20 mouse cellular contexts compared by ENCODE assay signal in genomic region chr5:114067543-114067942, GRCm38 (mm10). TPM values are rescaled to one million over a fixed set of nuclear protein-coding genes. Genes with fewer than 3 reads are reported as not detected.
"Had no signal": no experiment of that assay in that cellular context is flagged by ENCODE, and none has a peak within 500 bp of the region (broad histone marks: within the 10 kb centered on the region; RNA-seq: fewer than 3 reads in every experiment).

No protein-coding gene starts in this region.

- H3K36me3 ChIP-seq: stomach, embryonic 15.5 days had no signal

- H3K4me3 ChIP-seq: neural tube, embryonic 12.5 days; neural tube, embryonic 13.5 days; neural tube, embryonic 15.5 days; stomach, embryonic 15.5 days had no signal

- H3K9ac ChIP-seq: neural tube, embryonic 12.5 days; neural tube, embryonic 13.5 days; neural tube, embryonic 15.5 days; stomach, embryonic 15.5 days had no signal

- H3K9me3 ChIP-seq: neural tube, embryonic 12.5 days; neural tube, embryonic 13.5 days; stomach, embryonic 15.5 days had no signal

- H3K4me2 ChIP-seq: neural tube, embryonic 12.5 days; neural tube, embryonic 13.5 days; neural tube, embryonic 15.5 days; stomach, embryonic 15.5 days had no signal

- DNase-seq: retina, postnatal 1 day; right cerebral cortex, adult 18-20 months; right cerebral cortex, postnatal 14 days; right cerebral cortex, postnatal 25 days; right cerebral cortex, postnatal 4 days; spleen, adult 18-20 months; thymus, adult 18-20 months; thymus, adult 2 months; thymus, postnatal 14 days; thymus, postnatal 25 days; thymus, postnatal 36 days; thymus, postnatal 4 days had no signal

- H3K27me3 ChIP-seq: neural tube, embryonic 12.5 days; neural tube, embryonic 13.5 days; neural tube, embryonic 15.5 days; stomach, embryonic 15.5 days had no signal

- H3K4me1 ChIP-seq: neural tube, embryonic 12.5 days; neural tube, embryonic 13.5 days; stomach, embryonic 15.5 days had no signal

- H3K27ac ChIP-seq: neural tube, embryonic 12.5 days; neural tube, embryonic 13.5 days; neural tube, embryonic 15.5 days; stomach, embryonic 15.5 days; stomach, postnatal 0 days had no signal

RNA-seq across cellular contexts. Expression of gene Svop, which starts 23.8 kb away (rescaled TPM):
- total RNA-seq: neutrophil, adult 5-6 weeks had no signal
- polyA plus RNA-seq: spleen, adult 2 months; thymus, postnatal 0 days had no signal
